Mouse (Mus musculus) myocyte (in vitro differentiated cells): ENCODE measurements around the gene Letmd1.

ENCODE experiments used
- CEBPB ChIP-seq: IDR thresholded peaks from 2 replicates; pipeline ENCODE4 v1.6.1; 2011; ENCODE audit warnings: mild to moderate bottlenecking, moderate library complexity; ENCODE audit not compliant: poor library complexity, insufficient read depth, severe bottlenecking
- POLR2A ChIP-seq: IDR thresholded peaks from one replicate; pipeline ENCODE4 v1.6.1; 2011; ENCODE audit warnings: low read depth, mild to moderate bottlenecking, control low read depth, moderate library complexity; ENCODE audit not compliant: insufficient read length

DNA sequence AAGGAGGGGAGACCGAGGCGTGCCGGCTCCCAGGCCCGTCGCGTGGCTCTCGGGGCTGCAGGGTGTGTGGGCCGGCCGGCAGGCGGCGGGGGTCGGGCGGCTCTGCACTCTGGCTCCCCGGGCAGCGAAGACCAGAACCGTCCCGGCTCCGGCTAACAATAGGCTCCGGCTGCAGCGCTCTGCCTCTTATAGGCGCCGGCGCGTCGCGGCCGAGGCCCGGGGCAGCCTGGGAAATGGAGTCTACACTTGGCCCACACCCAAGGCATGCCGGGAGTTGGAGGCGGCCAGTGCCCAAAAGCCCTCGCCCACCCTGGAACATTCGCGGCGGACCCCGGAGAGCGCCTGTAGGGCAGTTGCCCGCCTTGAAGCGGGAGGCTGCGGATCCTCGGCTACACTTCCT, 26.3 kb downstream of the Letmd1 start, which contains the start of gene Csrnp2:
- peak; percentile 100 for TF ChIP-seq POLR2A
- no peak for TF ChIP-seq CEBPB
